Mouse (Mus musculus) midbrain, embryonic 10.5 days (tissue): ENCODE measurements at regions not wholly inside any gene's neighbourhood (a gene's known extent, or its start where the extent isn't known, plus 50 kb on each side); places are given as distances from the start of the nearest gene placed in this dataset.

Experiments used
- DNase-seq: peaks from one replicate; pipeline ENCODE4 v3.0.0-alpha.2; 2017; ENCODE audit warnings: low spot score
- H3K27ac ChIP-seq: fragments of 300-500 bp; sonication (generic); replicated peaks from 2 replicates; pipeline ENCODE4 v1.5.1; 2016; ENCODE audit warnings: mild to moderate bottlenecking
- H3K27me3 ChIP-seq: fragments of 300-500 bp; sonication (generic); 2 replicates; pipeline ENCODE4 v1.6.1; 2016; ENCODE audit warnings: low read depth, mild to moderate bottlenecking; ENCODE audit not compliant: poor library complexity, severe bottlenecking
- H3K36me3 ChIP-seq: fragments of 300-500 bp; sonication (generic); 2 replicates; pipeline ENCODE4 v1.6.1; 2016; ENCODE audit warnings: mild to moderate bottlenecking, moderate library complexity
- H3K4me1 ChIP-seq: fragments of 300-500 bp; sonication (generic); 2 replicates; pipeline ENCODE4 v1.6.1; 2016
- H3K4me3 ChIP-seq: fragments of 300-500 bp; sonication (generic); 2 replicates; pipeline ENCODE4 v1.5.1; 2016; ENCODE audit warnings: mild to moderate bottlenecking, moderate library complexity
- H3K9me3 ChIP-seq: fragments of 300-500 bp; sonication (generic); replicated peaks from 2 replicates; pipeline ENCODE4 v1.6.1; 2016; ENCODE audit warnings: mild to moderate bottlenecking
- WGBS: fragments of 180-500 bp; shearing (Covaris S2); methylation state at CpG from one replicate; pipeline ENCODE4 v1.1.7; 2016; 5-methylcytosine and 5-hydroxymethylcytosine counted together

DNA sequence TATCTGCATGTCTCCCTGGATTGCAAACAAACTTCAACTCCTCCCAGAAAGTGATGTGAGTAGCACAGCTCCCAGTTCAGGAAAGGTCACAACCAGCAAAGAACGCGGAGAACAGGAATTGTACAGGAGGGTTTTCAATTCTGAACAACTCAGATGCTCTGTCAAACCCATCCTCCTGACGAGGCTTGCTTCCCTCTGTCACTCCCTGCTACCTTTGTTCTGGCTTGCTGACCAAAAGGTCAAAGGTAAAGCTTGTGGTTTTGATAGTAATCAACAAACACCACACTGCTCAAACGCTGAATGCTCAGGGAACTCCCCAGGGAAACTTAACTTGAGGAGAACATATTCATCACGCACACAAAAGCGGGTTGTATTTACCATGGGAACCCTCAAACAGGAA, 102.4 kb downstream of the Gm10604 start:
- Histone ChIP-seq H3K9me3 (no peaks in the 10 kb centered on the region), H3K4me1 (peaks cover 8% of the 10 kb centered on the region), H3K4me3 (no peak overlapping the region), H3K27me3 (no peaks in the 10 kb centered on the region), H3K36me3 (no peaks in the 10 kb centered on the region), H3K27ac (no peak overlapping the region)
- DNase-seq: no peak
- 79% methylated on average over 6 of the region's 6 CpGs for WGBS

DNA sequence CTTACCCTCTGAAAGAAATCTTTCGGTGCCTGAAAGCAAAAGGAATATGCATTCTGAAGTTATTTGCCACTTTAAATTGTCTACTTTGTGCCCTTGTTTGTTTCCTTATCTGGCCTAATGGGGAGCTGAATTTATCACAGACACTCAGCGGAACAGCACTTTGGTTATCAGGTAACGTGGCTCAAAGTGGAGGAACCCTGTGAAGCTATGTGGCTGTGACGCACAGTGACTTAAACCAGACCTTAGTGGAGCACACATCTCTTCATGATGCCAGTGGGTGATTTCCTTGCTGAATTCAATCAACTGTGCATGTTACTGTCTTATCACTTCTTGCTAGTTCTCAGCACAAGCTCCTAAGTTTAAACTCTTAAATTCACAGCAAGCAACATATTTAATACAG, 103.1 kb downstream of the Gm10604 start:
- no peak overlapping the region for H3K4me3 ChIP-seq
- H3K27me3 ChIP-seq: no peaks in the 10 kb centered on the region
- H3K36me3 ChIP-seq: no peaks in the 10 kb centered on the region
- 86% methylated on average over 4 of the region's 4 CpGs for WGBS
- H3K4me1 ChIP-seq: peaks cover 4% of the 10 kb centered on the region; the same call in 1 of the 2 replicates
- DNase-seq: no peak
- H3K27ac ChIP-seq: no peak overlapping the region
- H3K9me3 ChIP-seq: no peaks in the 10 kb centered on the region

DNA sequence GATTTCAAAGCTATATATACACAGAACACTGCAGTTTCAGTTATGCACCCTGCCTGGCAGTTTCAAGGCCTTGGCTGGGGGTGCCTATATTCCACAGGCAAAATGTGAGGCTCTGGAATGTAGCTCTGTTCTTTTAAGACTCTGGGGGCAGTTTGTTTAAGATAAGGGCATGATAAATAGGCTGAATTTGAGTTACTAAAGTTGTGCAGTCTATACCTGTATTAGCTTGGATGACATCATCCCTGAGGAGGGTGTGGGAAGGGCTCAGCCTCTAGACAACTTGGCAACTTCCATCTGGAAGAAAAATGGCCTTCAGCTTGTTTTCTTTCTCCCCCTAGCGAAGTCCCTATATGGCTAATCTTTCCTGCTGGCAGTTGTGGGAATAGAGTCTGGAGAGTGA, 105.1 kb downstream of the Gm10604 start:
- Histone ChIP-seq H3K9me3 (no peaks in the 10 kb centered on the region), H3K36me3 (no peaks in the 10 kb centered on the region), H3K4me3 (no peak overlapping the region), H3K4me1 (no peaks in the 10 kb centered on the region), H3K27ac (no peak overlapping the region), H3K27me3 (no peaks in the 10 kb centered on the region)
- WGBS: 85% methylated on average over 1 of the region's 1 CpGs
- DNase-seq: no peak

DNA sequence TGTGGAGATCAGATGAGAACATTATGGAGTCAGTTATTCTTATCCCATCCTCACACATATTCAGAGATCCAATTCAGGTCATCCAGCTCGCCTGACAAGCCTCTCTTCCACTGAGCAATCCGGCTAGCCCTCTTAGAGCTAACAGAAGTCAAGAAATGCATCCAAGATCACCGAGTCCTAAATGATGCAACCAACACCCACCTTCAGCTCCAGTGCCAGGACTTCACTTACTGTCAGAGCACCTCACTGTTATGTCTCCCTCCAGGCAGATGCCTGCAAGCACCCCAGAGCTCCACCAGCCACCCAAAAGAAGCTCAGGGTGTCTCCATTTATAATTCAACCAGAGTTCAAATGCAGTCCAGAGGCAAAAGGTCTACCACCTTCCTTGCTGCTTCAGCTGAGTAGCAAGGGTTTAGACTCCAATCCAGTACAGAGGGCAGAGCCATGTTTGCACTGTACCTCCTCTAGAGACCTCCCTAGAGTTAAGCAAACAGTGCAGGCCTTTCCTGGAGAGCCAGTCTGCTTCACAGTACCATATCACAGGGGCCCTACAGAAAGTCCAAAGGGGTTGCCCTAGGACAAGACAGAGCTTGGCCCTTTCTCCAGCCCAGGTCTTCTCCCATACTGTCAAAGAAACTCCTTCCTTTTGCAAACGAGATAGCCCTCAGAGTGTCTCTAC, 106.3 kb downstream of the Gm10604 start:
- 79% methylated on average over 4 of the region's 4 CpGs for WGBS

DNA sequence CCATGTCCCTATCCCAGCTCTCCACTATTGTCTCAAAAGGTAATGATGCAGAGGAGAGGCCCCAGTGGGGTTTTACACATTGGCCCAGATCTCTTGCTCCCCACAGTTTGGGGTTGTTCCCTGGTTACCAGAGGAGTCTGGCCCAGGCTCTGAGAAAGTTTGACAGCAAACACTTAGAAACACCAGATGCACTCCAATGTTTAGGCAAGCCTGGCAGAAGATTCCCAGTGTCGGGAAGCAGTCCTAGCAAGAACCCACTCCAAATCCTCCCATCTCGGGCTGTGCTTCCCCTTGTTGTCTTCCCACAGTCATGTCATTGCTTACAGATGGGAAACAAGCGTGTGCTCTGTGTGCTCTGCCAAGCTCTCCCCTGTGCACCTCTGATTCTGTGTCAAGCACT, 109.0 kb downstream of the Gm10604 start:
- Histone ChIP-seq H3K4me3 (no peak overlapping the region), H3K36me3 (no peaks in the 10 kb centered on the region), H3K9me3 (no peaks in the 10 kb centered on the region), H3K27me3 (no peaks in the 10 kb centered on the region), H3K27ac (no peak overlapping the region), H3K4me1 (peaks cover 15% of the 10 kb centered on the region)
- no peak for DNase-seq
- WGBS: 91% methylated on average over 3 of the region's 3 CpGs

More for the DNA sequence above, 106.3 kb downstream of the Gm10604 start:
- Histone ChIP-seq H3K27me3 (no peaks in the 10 kb centered on the region), H3K4me1 (peaks cover 4% of the 10 kb centered on the region), H3K9me3 (no peaks in the 10 kb centered on the region), H3K36me3 (no peaks in the 10 kb centered on the region), H3K4me3 (no peak overlapping the region), H3K27ac (no peak overlapping the region)
- DNase-seq: no peak

DNA sequence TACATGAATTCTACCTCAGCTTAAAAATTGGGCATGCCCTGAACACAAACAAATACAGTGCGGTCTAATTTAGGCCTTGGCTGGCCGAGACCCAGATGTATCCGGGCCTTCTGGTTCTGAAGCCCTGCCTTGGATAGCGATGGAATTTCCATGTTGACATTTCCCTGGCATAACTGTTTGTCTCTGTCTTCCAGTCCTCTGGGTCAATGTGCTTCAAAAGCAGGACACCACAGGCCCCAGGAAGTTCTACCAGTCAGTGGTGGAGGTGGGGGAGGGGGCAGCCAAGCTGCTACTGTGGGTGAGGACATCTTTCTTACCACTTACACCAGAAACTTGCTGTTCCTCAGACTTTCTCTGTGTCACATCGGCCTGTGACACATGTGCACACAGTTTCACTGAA, 111.3 kb downstream of the Gm10604 start:
- H3K4me3 ChIP-seq: no peak overlapping the region
- no peak for DNase-seq

DNA sequence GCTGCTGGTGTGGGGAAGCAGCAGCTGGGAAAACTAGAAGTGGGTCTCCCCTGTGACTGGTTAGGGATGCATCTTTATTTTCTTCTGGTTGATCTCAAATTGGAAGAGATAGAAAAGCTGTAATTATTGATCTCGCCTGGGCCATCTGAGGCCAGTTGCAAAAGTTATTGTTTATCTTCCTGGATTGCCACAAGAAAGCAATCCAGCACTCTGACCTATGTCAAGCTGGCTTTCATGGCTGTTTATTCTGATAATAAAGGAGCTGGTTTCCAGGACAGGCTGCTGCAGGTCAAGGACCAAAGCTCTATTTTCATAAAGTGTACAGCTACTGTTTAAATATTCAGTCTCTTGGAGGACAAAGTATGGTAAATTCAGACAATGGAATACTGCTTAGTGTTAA, 112.5 kb downstream of the Gm10604 start:
- peaks cover 15% of the 10 kb centered on the region for H3K4me1 ChIP-seq
- WGBS: 73% methylated on average over 1 of the region's 1 CpGs
- no peak overlapping the region for H3K27ac ChIP-seq

More for the DNA sequence above, 111.3 kb downstream of the Gm10604 start:
- Histone ChIP-seq H3K9me3 (no peaks in the 10 kb centered on the region), H3K36me3 (no peaks in the 10 kb centered on the region), H3K4me1 (peaks cover 15% of the 10 kb centered on the region), H3K27me3 (no peaks in the 10 kb centered on the region), H3K27ac (no peak overlapping the region)
- 84% methylated on average over 5 of the region's 5 CpGs for whole genome bisulfite sequencing

More for the DNA sequence above, 112.5 kb downstream of the Gm10604 start:
- no peaks in the 10 kb centered on the region for H3K36me3 ChIP-seq
- DNase-seq: no peak
- H3K9me3 ChIP-seq: no peaks in the 10 kb centered on the region
- H3K27me3 ChIP-seq: no peaks in the 10 kb centered on the region
- H3K4me3 ChIP-seq: no peak overlapping the region
